Mouse (Mus musculus) MEL (cell line): ENCODE data around the gene Atxn7l3. TPM values are rescaled to one million over a fixed set of nuclear protein-coding genes. Genes with fewer than 3 reads are reported as not detected.

Experiments used
- DNase-seq: peaks from one replicate; pipeline ENCODE4 v3.0.0; 2011; ENCODE audit warnings: low read depth, low spot score
- H3K27ac ChIP-seq: 2 replicates; pipeline ENCODE4 v1.5.1; 2012; ENCODE audit warnings: low read depth, mild to moderate bottlenecking, control low read depth, low read length, moderate library complexity; ENCODE audit not compliant: control insufficient read depth
- H3K27me3 ChIP-seq, 2 experiments: fragments of 150-350 bp in 1 of 2; sonication (generic) in 1 of 2; 2 replicates each; pipeline ENCODE4 v1.6.1; 2012; ENCODE audit warnings: low read length in 2 of 2, mild to moderate bottlenecking in 2 of 2, improper control_type of control experiment in 1 of 2, moderate library complexity in 1 of 2; ENCODE audit not compliant: insufficient read depth in 2 of 2, control insufficient read depth in 1 of 2
- H3K36me3 ChIP-seq, 2 experiments: 2 replicates each; pipeline ENCODE4 v1.6.1; 2012 to 2014; ENCODE audit warnings: low read length in 2 of 2, improper control_type of control experiment in 1 of 2, inconsistent platforms in 1 of 2, mild to moderate bottlenecking in 1 of 2; ENCODE audit not compliant: insufficient read depth in 2 of 2, control insufficient read depth in 1 of 2
- H3K4me1 ChIP-seq, 2 experiments: fragments of 150-350 bp in 1 of 2; sonication (generic) in 1 of 2; 2 replicates each; pipeline ENCODE4 v1.6.1; 2012; ENCODE audit warnings: low read length in 2 of 2, improper control_type of control experiment in 1 of 2, mild to moderate bottlenecking in 1 of 2; ENCODE audit not compliant: insufficient read depth in 2 of 2, control insufficient read depth in 1 of 2
- H3K4me3 ChIP-seq, 2 experiments: fragments of 150-350 bp in 1 of 2; sonication (generic) in 1 of 2; 2 replicates each; pipeline ENCODE4 v1.5.1; 2012; ENCODE audit warnings: low read depth in 2 of 2, low read length in 2 of 2, mild to moderate bottlenecking in 2 of 2, moderate library complexity in 2 of 2, control low read depth in 1 of 2, improper control_type of control experiment in 1 of 2; ENCODE audit not compliant: control insufficient read depth in 1 of 2, insufficient read depth in 1 of 2
- H3K79me2 ChIP-seq: 2 replicates; pipeline ENCODE4 v1.6.1; 2012; ENCODE audit warnings: mild to moderate bottlenecking, low read length, moderate library complexity; ENCODE audit not compliant: control insufficient read depth, poor library complexity, insufficient read depth
- H3K9ac ChIP-seq: 2 replicates; pipeline ENCODE4 v1.6.1; 2012; ENCODE audit warnings: low read depth, mild to moderate bottlenecking, control low read depth, low read length, moderate library complexity; ENCODE audit not compliant: control insufficient read depth, poor library complexity, severe bottlenecking
- H3K9me3 ChIP-seq: fragments of 150-350 bp; sonication (generic); replicated peaks from 2 replicates; pipeline ENCODE4 v1.6.1; 2012; ENCODE audit warnings: mild to moderate bottlenecking, low read length, improper control_type of control experiment, moderate library complexity; ENCODE audit not compliant: insufficient read depth
- CHD1 ChIP-seq: IDR thresholded peaks from 2 replicates; pipeline ENCODE4 v1.6.1; 2012; ENCODE audit warnings: low read depth, mild to moderate bottlenecking, inconsistent platforms, low read length, improper control_type of control experiment
- CTCF ChIP-seq, 3 experiments: IDR thresholded peaks in 2 of 3; conservative IDR thresholded peaks in 1 of 3; 2 replicates each; pipeline ENCODE4 v1.5.1; 2011 to 2012; ENCODE audit warnings: low read length in 3 of 3, low read depth in 2 of 3, mild to moderate bottlenecking in 2 of 3, improper control_type of control experiment in 1 of 3, inconsistent platforms in 1 of 3, mixed read lengths in 1 of 3, moderate library complexity in 1 of 3; ENCODE audit not compliant: control insufficient read depth in 1 of 3, insufficient read depth in 1 of 3, poor library complexity in 1 of 3, severe bottlenecking in 1 of 3
- ELF1 ChIP-seq: IDR thresholded peaks from 2 replicates; pipeline ENCODE4 v1.6.1; 2014; ENCODE audit warnings: low read depth, mild to moderate bottlenecking, inconsistent platforms, low read length, improper control_type of control experiment, moderate library complexity
- GABPA ChIP-seq: IDR thresholded peaks from 2 replicates; pipeline ENCODE4 v1.6.1; 2012; ENCODE audit warnings: low read depth, mild to moderate bottlenecking, inconsistent platforms, low read length, improper control_type of control experiment, moderate library complexity
- KAT2A ChIP-seq: conservative IDR thresholded peaks from 2 replicates; pipeline ENCODE4 v1.6.1; 2012; ENCODE audit warnings: low read depth, low read length, improper control_type of control experiment, inconsistent platforms
- MAFK ChIP-seq: IDR thresholded peaks from 2 replicates; pipeline ENCODE4 v1.6.1; 2011; ENCODE audit warnings: low read depth, mild to moderate bottlenecking, low read length, improper control_type of control experiment, borderline replicate concordance
- MAX ChIP-seq: IDR thresholded peaks from 2 replicates; pipeline ENCODE4 v1.6.1; 2011; ENCODE audit warnings: low read length, improper control_type of control experiment
- POLR2AphosphoS5 ChIP-seq: IDR thresholded peaks from 2 replicates; pipeline ENCODE4 v1.6.1; 2012; ENCODE audit warnings: low read depth, borderline replicate concordance, mild to moderate bottlenecking, inconsistent platforms, low read length, moderate library complexity, mixed read lengths
- SMC3 ChIP-seq: IDR thresholded peaks from 2 replicates; pipeline ENCODE4 v1.6.1; 2011; ENCODE audit warnings: low read depth, low read length, improper control_type of control experiment
- TAL1 ChIP-seq: IDR thresholded peaks from 2 replicates; pipeline ENCODE4 v1.6.1; 2012; ENCODE audit warnings: mild to moderate bottlenecking, inconsistent platforms, low read length, moderate library complexity, mixed read lengths
- TBP ChIP-seq: IDR thresholded peaks from 2 replicates; pipeline ENCODE4 v1.8.0; 2011; ENCODE audit warnings: low read depth, low read length, improper control_type of control experiment
- TCF12 ChIP-seq: IDR thresholded peaks from 2 replicates; pipeline ENCODE4 v1.6.1; 2014; ENCODE audit warnings: low read depth, mild to moderate bottlenecking, inconsistent platforms, low read length, improper control_type of control experiment, moderate library complexity
- USF2 ChIP-seq, 2 experiments: IDR thresholded peaks; 2 replicates each; pipeline ENCODE4 v1.6.1; 2011 to 2012; ENCODE audit warnings: improper control_type of control experiment in 2 of 2, low read length in 2 of 2, borderline replicate concordance in 1 of 2, inconsistent platforms in 1 of 2, low read depth in 1 of 2, mild to moderate bottlenecking in 1 of 2; ENCODE audit not compliant: insufficient read depth in 1 of 2
- ZC3H11A ChIP-seq: IDR thresholded peaks from 2 replicates; pipeline ENCODE4 v1.6.1; 2012; ENCODE audit warnings: low read depth, mild to moderate bottlenecking, inconsistent platforms, low read length, improper control_type of control experiment
- ZNF384 ChIP-seq: IDR thresholded peaks from 2 replicates; pipeline ENCODE4 v1.6.1; 2012; ENCODE audit warnings: low read depth, mild to moderate bottlenecking, inconsistent platforms, low read length, improper control_type of control experiment
- polyA plus RNA-seq, 2 experiments: library from polyadenylated mRNA; stranded (reverse) in 1 of 2; unstranded in 1 of 2; fragments of >175 nt in 1 of 2; fragments of >200 nt in 1 of 2; gene quantifications; 2 replicates each; pipeline versions ENCODE4 v1.2.1 to v1.2.4; 2012; ENCODE audit warnings: low replicate concordance in 2 of 2, low read depth in 1 of 2; ENCODE audit not compliant: insufficient read length in 2 of 2, insufficient read depth in 1 of 2, missing spikeins in 1 of 2
- total RNA-seq: library from RNA; depleted of rRNA; stranded (reverse); fragments of 300-350 nt; gene quantifications from 2 replicates; pipeline ENCODE4 v1.2.3, GENCODE M21; 2012

The Atxn7l3 gene
- total and polyA plus RNA-seq, 3 experiments, result 39.4 to 53.0 (median 46.7) TPM

GRCm38 (mm10) chr11:102337921-102338320 is 41.5 kb upstream of the Atxn7l3 start:
- Histone ChIP-seq H3K9ac (no peak overlapping the region), H3K36me3 (no peaks in the 10 kb centered on the region), H3K4me3 (no peak overlapping the region), H3K79me2 (no peaks in the 10 kb centered on the region), H3K27ac (no peak overlapping the region), H3K4me1 (peaks cover 0 to 3% of the 10 kb centered on the region in 2 experiments; a peak in 2 of 4 replicates), H3K27me3 (peaks cover 13 to 15% of the 10 kb centered on the region in 2 experiments), H3K9me3 (no peaks in the 10 kb centered on the region)
- DNase-seq, result no peak
- no peak for TF ChIP-seq USF2 (IDR thresholded peaks at IDR 0.05; ENCODE audit: borderline replicate concordance in 1 of 2, insufficient read depth in 1 of 2, low read depth in 1 of 2, low read length in 2 of 2)
- TF ChIP-seq ZNF384, result no peak
- no peak for TF ChIP-seq ZC3H11A
- no peak for TF ChIP-seq CHD1
- TF ChIP-seq POLR2AphosphoS5, result no peak
- TF ChIP-seq TAL1, result no peak
- no peak for TF ChIP-seq GABPA
- TF ChIP-seq SMC3, result no peak
- no peak for TF ChIP-seq MAX

GRCm38 (mm10) chr11:102336191-102336590 is 39.8 kb upstream of the Atxn7l3 start:
- Histone ChIP-seq H3K36me3 (no peaks in the 10 kb centered on the region), H3K27me3 (peaks cover 15 to 17% of the 10 kb centered on the region in 2 experiments), H3K4me1 (peaks cover 0 to 3% of the 10 kb centered on the region in 2 experiments; a peak in 2 of 4 replicates), H3K27ac (no peak overlapping the region)
- TF ChIP-seq MAFK, result no peak
- no peak for TF ChIP-seq TCF12
- no peak for TF ChIP-seq USF2 (IDR thresholded peaks at IDR 0.05; ENCODE audit: borderline replicate concordance in 1 of 2, insufficient read depth in 1 of 2, low read depth in 1 of 2, low read length in 2 of 2)
- TF ChIP-seq TBP, result no peak
- no peak for TF ChIP-seq CTCF (IDR thresholded peaks at IDR 0.05 in 2 of 3, conservative IDR thresholded peaks at IDR 0.05 in 1 of 3; ENCODE audit: control insufficient read depth in 1 of 3, insufficient read depth in 1 of 3, low read depth in 2 of 3, low read length in 3 of 3, poor library complexity in 1 of 3, severe bottlenecking in 1 of 3)
- no peak for TF ChIP-seq ZNF384
- TF ChIP-seq POLR2AphosphoS5, result no peak
- TF ChIP-seq ELF1, result no peak
- TF ChIP-seq KAT2A, result no peak
- TF ChIP-seq, all 39 proteins: peak for 0
- no peak overlapping the region for H3K4me3 ChIP-seq
- DNase-seq, result no peak
- H3K9ac ChIP-seq, result no peak overlapping the region
- no peaks in the 10 kb centered on the region for H3K79me2 ChIP-seq
- no peaks in the 10 kb centered on the region for H3K9me3 ChIP-seq
